Mouse (Mus musculus) hindbrain, embryonic 16.5 days (tissue): ENCODE data around the gene Tnfrsf18. TPM values are rescaled to one million over a fixed set of nuclear protein-coding genes. Genes with fewer than 3 reads are reported as not detected.

Source experiments
- ATAC-seq: fragments of 200-750 bp; cut with Nextera tagmentation; 2 replicates; pipeline ENCODE4 v1.8.0; 2017; ENCODE audit warnings: moderate TSS enrichment, moderate library complexity
- H3K27ac ChIP-seq: fragments of 300-500 bp; sonication (generic); 2 replicates; pipeline ENCODE4 v1.5.1; 2014; ENCODE audit warnings: low read depth, mild to moderate bottlenecking, control low read depth, low read length, moderate library complexity
- H3K27me3 ChIP-seq: fragments of 300-500 bp; sonication (generic); replicated peaks from 2 replicates; pipeline ENCODE4 v1.6.1; 2014; ENCODE audit warnings: low read length; ENCODE audit not compliant: control insufficient read depth, insufficient read depth
- H3K36me3 ChIP-seq: fragments of 300-500 bp; sonication (generic); 2 replicates; pipeline ENCODE4 v1.6.1; 2014; ENCODE audit warnings: mild to moderate bottlenecking, low read length, moderate library complexity, mixed read lengths; ENCODE audit not compliant: control insufficient read depth, insufficient read depth
- H3K4me1 ChIP-seq: fragments of 300-500 bp; sonication (generic); 2 replicates; pipeline ENCODE4 v1.6.1; 2014; ENCODE audit warnings: low read depth, low read length; ENCODE audit not compliant: control insufficient read depth, insufficient read depth
- H3K4me2 ChIP-seq: fragments of 300-500 bp; sonication (generic); 2 replicates; pipeline ENCODE4 v1.6.1; 2014; ENCODE audit warnings: mild to moderate bottlenecking, low read length, control low read depth, moderate library complexity
- H3K4me3 ChIP-seq: fragments of 300-500 bp; sonication (generic); 2 replicates; pipeline ENCODE4 v1.5.1; 2014; ENCODE audit warnings: mild to moderate bottlenecking, low read length, control low read depth, moderate library complexity
- H3K9ac ChIP-seq: fragments of 300-500 bp; sonication (generic); 2 replicates; pipeline ENCODE4 v1.6.1; 2014; ENCODE audit warnings: low read depth, mild to moderate bottlenecking, control low read depth, low read length, moderate library complexity
- H3K9me3 ChIP-seq: fragments of 300-500 bp; sonication (generic); 2 replicates; pipeline ENCODE4 v1.6.1; 2014; ENCODE audit warnings: mild to moderate bottlenecking, low read length, moderate library complexity; ENCODE audit not compliant: control insufficient read depth
- WGBS: fragments of 180-500 bp; shearing (Covaris S2); extraction: QIAGEN DNeasy Blood & Tissue Kit; methylation state at CpG from one replicate; pipeline ENCODE4 v1.1.7; 2014; 5-methylcytosine and 5-hydroxymethylcytosine counted together
- polyA plus RNA-seq: library from polyadenylated mRNA; unstranded; fragments of >200 nt; fragmentation: Nextera tagmentation; extraction: Ambion mirVana; gene quantifications from 2 replicates; pipeline ENCODE4 v1.2.1, GENCODE M21; 2015

Gene Tnfrsf18
- polyA plus RNA-seq, 1 experiment from 2014 or later: 1.7 TPM

- no peaks in the 10 kb centered on the region for H3K27me3 ChIP-seq
- H3K4me1 ChIP-seq: no peaks in the 10 kb centered on the region
- 95% methylated on average over 3 of the region's 3 CpGs for WGBS
- no peak overlapping the region for H3K27ac ChIP-seq
- no peak overlapping the region for H3K4me3 ChIP-seq
- ATAC-seq: no peak
- no peak overlapping the region for H3K4me2 ChIP-seq
- H3K9me3 ChIP-seq: no peaks in the 10 kb centered on the region
- no peak overlapping the region for H3K9ac ChIP-seq
- peaks cover 65% of the 10 kb centered on the region for H3K36me3 ChIP-seq
Measured at GRCm38 (mm10) chr4:156004109-156004508, 21.9 kb upstream of the Tnfrsf18 start.

- ATAC-seq: no peak
- 96% methylated on average over 4 of the region's 4 CpGs for WGBS
- Histone ChIP-seq H3K4me1 (no peaks in the 10 kb centered on the region), H3K9me3 (no peaks in the 10 kb centered on the region), H3K27ac (no peak overlapping the region), H3K36me3 (peaks cover 55% of the 10 kb centered on the region), H3K27me3 (no peaks in the 10 kb centered on the region), H3K9ac (no peak overlapping the region), H3K4me2 (no peak overlapping the region), H3K4me3 (no peak overlapping the region)
Measured at GRCm38 (mm10) chr4:156008369-156008768, 17.6 kb upstream of the Tnfrsf18 start.

- peaks cover 30% of the 10 kb centered on the region for H3K36me3 ChIP-seq
- no peaks in the 10 kb centered on the region for H3K27me3 ChIP-seq
- H3K9ac ChIP-seq: no peak within 1 kb of the TSS
- ATAC-seq: no peak
- H3K9me3 ChIP-seq: no peaks in the 10 kb centered on the region
- no peak within 1 kb of the TSS for H3K4me3 ChIP-seq
- no peak within 1 kb of the TSS for H3K4me2 ChIP-seq
- H3K4me1 ChIP-seq: no peaks in the 10 kb centered on the region
- no peak within 1 kb of the TSS for H3K27ac ChIP-seq
- 88% methylated on average over 8 of the region's 8 CpGs for WGBS
Measured at GRCm38 (mm10) chr4:156013637-156014036, 12.3 kb upstream of the Tnfrsf18 start, which contains the start of gene Tnfrsf4. Gene Tnfrsf4 (plus strand): TSS chr4:156013843.

- Histone ChIP-seq H3K36me3 (peaks cover 22% of the 10 kb centered on the region), H3K27ac (no peak overlapping the region), H3K4me1 (no peaks in the 10 kb centered on the region), H3K4me3 (no peak overlapping the region), H3K9me3 (no peaks in the 10 kb centered on the region), H3K9ac (no peak overlapping the region), H3K27me3 (no peaks in the 10 kb centered on the region), H3K4me2 (no peak overlapping the region)
- no peak for ATAC-seq
- WGBS: 97% methylated on average over 2 of the region's 2 CpGs
Measured at GRCm38 (mm10) chr4:156014436-156014835, 11.5 kb upstream of the Tnfrsf18 start.

GRCm38 (mm10) chr4:156019771-156020170, 6.2 kb upstream of the Tnfrsf18 start:
- Histone ChIP-seq H3K4me2 (no peak overlapping the region), H3K4me3 (no peak overlapping the region), H3K27ac (no peak overlapping the region), H3K9ac (no peak overlapping the region), H3K9me3 (no peaks in the 10 kb centered on the region), H3K27me3 (no peaks in the 10 kb centered on the region), H3K4me1 (no peaks in the 10 kb centered on the region), H3K36me3 (no peaks in the 10 kb centered on the region)
- 93% methylated on average over 12 of the region's 12 CpGs for WGBS
- no peak for ATAC-seq

GRCm38 (mm10) chr4:156021381-156021780, 4.6 kb upstream of the Tnfrsf18 start:
- no peak overlapping the region for H3K4me2 ChIP-seq
- WGBS: 78% methylated on average over 3 of the region's 3 CpGs
- no peaks in the 10 kb centered on the region for H3K9me3 ChIP-seq
- H3K36me3 ChIP-seq: no peaks in the 10 kb centered on the region
- ATAC-seq: no peak
- no peaks in the 10 kb centered on the region for H3K4me1 ChIP-seq
- no peak overlapping the region for H3K4me3 ChIP-seq
- H3K27ac ChIP-seq: no peak overlapping the region
- no peaks in the 10 kb centered on the region for H3K27me3 ChIP-seq
- no peak overlapping the region for H3K9ac ChIP-seq

GRCm38 (mm10) chr4:156021942-156022419, 4.0 kb upstream of the Tnfrsf18 start:
- 82% methylated on average over 9 of the region's 9 CpGs for WGBS
- Histone ChIP-seq H3K4me1 (no peaks in the 10 kb centered on the region), H3K27me3 (no peaks in the 10 kb centered on the region), H3K9ac (no peak overlapping the region), H3K36me3 (no peaks in the 10 kb centered on the region), H3K27ac (no peak overlapping the region), H3K9me3 (no peaks in the 10 kb centered on the region), H3K4me2 (no peak overlapping the region), H3K4me3 (no peak overlapping the region)
- no peak for ATAC-seq

GRCm38 (mm10) chr4:156023520-156023919, 2.4 kb upstream of the Tnfrsf18 start:
- Histone ChIP-seq H3K9me3 (no peaks in the 10 kb centered on the region), H3K9ac (no peak overlapping the region), H3K27ac (no peak overlapping the region), H3K36me3 (0 out of 2 replicates have a peak, but pooled peaks cover 2% of the 10 kb centered on the region), H3K4me3 (no peak overlapping the region), H3K4me1 (no peaks in the 10 kb centered on the region), H3K4me2 (no peak overlapping the region), H3K27me3 (no peaks in the 10 kb centered on the region)
- ATAC-seq: no peak
- WGBS: 86% methylated on average over 9 of the region's 9 CpGs

GRCm38 (mm10) chr4:156024184-156024583, 1.8 kb upstream of the Tnfrsf18 start:
- Histone ChIP-seq H3K27me3 (no peaks in the 10 kb centered on the region), H3K9me3 (no peaks in the 10 kb centered on the region), H3K27ac (no peak overlapping the region), H3K9ac (no peak overlapping the region), H3K4me1 (no peaks in the 10 kb centered on the region), H3K4me2 (no peak overlapping the region), H3K36me3 (0 out of 2 replicates have a peak, but pooled peaks cover 2% of the 10 kb centered on the region), H3K4me3 (no peak overlapping the region)
- ATAC-seq: no peak
- WGBS: 94% methylated on average over 7 of the region's 7 CpGs

GRCm38 (mm10) chr4:156028580-156028979, 2.6 kb downstream of the Tnfrsf18 start:
- Histone ChIP-seq H3K4me3 (no peak overlapping the region), H3K36me3 (peaks cover 5% of the 10 kb centered on the region; the same call in 1 of the 2 replicates), H3K4me1 (peaks cover 20% of the 10 kb centered on the region), H3K9ac (no peak overlapping the region), H3K27me3 (no peaks in the 10 kb centered on the region), H3K4me2 (no peak overlapping the region), H3K9me3 (no peaks in the 10 kb centered on the region), H3K27ac (no peak overlapping the region)
- WGBS: 92% methylated on average over 7 of the region's 7 CpGs
- no peak for ATAC-seq
